Mouse (Mus musculus): ENCODE data around the gene Acsm3. TPM values are rescaled to one million over a fixed set of nuclear protein-coding genes. Genes with fewer than 3 reads are reported as not detected.

Acsm3 gene
- total and polyA plus RNA-seq, 3 experiments: 0.08 to 0.54 TPM; not detected in 1

- TF ChIP-seq CHD1 (IDR thresholded peaks at IDR 0.05; ENCODE audit: low read depth, low read length): no peak
- TF ChIP-seq MYB (IDR thresholded peaks at IDR 0.05; ENCODE audit: low read depth, low read length): no peak
- TF ChIP-seq NELFE (IDR thresholded peaks at IDR 0.05; ENCODE audit: low read depth, low read length): no peak
- no peak for TF ChIP-seq HCFC1 (IDR thresholded peaks at IDR 0.05; ENCODE audit: low read depth, low read length)
- TF ChIP-seq POLR2AphosphoS5 (IDR thresholded peaks at IDR 0.05; ENCODE audit: borderline replicate concordance, low read depth, low read length): no peak
- no peak for TF ChIP-seq CHD2 (IDR thresholded peaks at IDR 0.05; ENCODE audit: low read length)
- TF ChIP-seq ZKSCAN1 (IDR thresholded peaks at IDR 0.05; ENCODE audit: low read depth, low read length): no peak
- no peak for TF ChIP-seq SIN3A (IDR thresholded peaks at IDR 0.05; ENCODE audit: low read length)
- TF ChIP-seq USF2 (IDR thresholded peaks at IDR 0.05; ENCODE audit: borderline replicate concordance in 1 of 2, insufficient read depth in 1 of 2, low read depth in 1 of 2, low read length in 2 of 2): no peak
- TF ChIP-seq GABPA (IDR thresholded peaks at IDR 0.05; ENCODE audit: low read depth, low read length): no peak
- DNase-seq (ENCODE audit: low read depth, low spot score): no peak
- no peak overlapping the region for H3K9ac ChIP-seq (ENCODE audit: control insufficient read depth, low read depth, low read length, poor library complexity, severe bottlenecking)
- no peaks in the 10 kb centered on the region for H3K27me3 ChIP-seq (ENCODE audit: control insufficient read depth in 1 of 2, insufficient read depth in 2 of 2, low read length in 2 of 2)
- no peaks in the 10 kb centered on the region for H3K36me3 ChIP-seq (ENCODE audit: control insufficient read depth in 1 of 2, insufficient read depth in 2 of 2, low read length in 2 of 2)
- no peaks in the 10 kb centered on the region for H3K9me3 ChIP-seq (replicated peaks; ENCODE audit: insufficient read depth, low read length)
- no peaks in the 10 kb centered on the region for H3K4me1 ChIP-seq (ENCODE audit: control insufficient read depth in 1 of 2, insufficient read depth in 2 of 2, low read length in 2 of 2)
- H3K4me3 ChIP-seq (ENCODE audit: control insufficient read depth in 1 of 2, insufficient read depth in 1 of 2, low read depth in 2 of 2, low read length in 2 of 2): no peak overlapping the region
- no peaks in the 10 kb centered on the region for H3K79me2 ChIP-seq (ENCODE audit: control insufficient read depth, insufficient read depth, low read length, poor library complexity)
- no peak overlapping the region for H3K27ac ChIP-seq (ENCODE audit: control insufficient read depth, low read depth, low read length)
Observed at GRCm38 (mm10) chr7:119748761-119749160, 12.0 kb upstream of the Acsm3 start.

GRCm38 (mm10) chr7:119749942-119750341 is 10.8 kb upstream of the Acsm3 start:
- Histone ChIP-seq H3K9me3 (replicated peaks; ENCODE audit: insufficient read depth, low read length) (no peaks in the 10 kb centered on the region), H3K36me3 (ENCODE audit: control insufficient read depth in 1 of 2, insufficient read depth in 2 of 2, low read length in 2 of 2) (no peaks in the 10 kb centered on the region), H3K4me1 (ENCODE audit: control insufficient read depth in 1 of 2, insufficient read depth in 2 of 2, low read length in 2 of 2) (no peaks in the 10 kb centered on the region), H3K27ac (ENCODE audit: control insufficient read depth, low read depth, low read length) (no peak overlapping the region), H3K9ac (ENCODE audit: control insufficient read depth, low read depth, low read length, poor library complexity, severe bottlenecking) (no peak overlapping the region), H3K4me3 (ENCODE audit: control insufficient read depth in 1 of 2, insufficient read depth in 1 of 2, low read depth in 2 of 2, low read length in 2 of 2) (no peak overlapping the region), H3K27me3 (ENCODE audit: control insufficient read depth in 1 of 2, insufficient read depth in 2 of 2, low read length in 2 of 2) (no peaks in the 10 kb centered on the region), H3K79me2 (ENCODE audit: control insufficient read depth, insufficient read depth, low read length, poor library complexity) (no peaks in the 10 kb centered on the region)
- no peak for DNase-seq (ENCODE audit: low read depth, low spot score)
- TF ChIP-seq ELF1 (IDR thresholded peaks at IDR 0.05; ENCODE audit: low read depth, low read length): no peak
- no peak for TF ChIP-seq EP300 (IDR thresholded peaks at IDR 0.05; ENCODE audit: low read depth in 1 of 2, low read length in 2 of 2)
- TF ChIP-seq SIN3A (IDR thresholded peaks at IDR 0.05; ENCODE audit: low read length): no peak
- no peak for TF ChIP-seq ZC3H11A (IDR thresholded peaks at IDR 0.05; ENCODE audit: low read depth, low read length)
- no peak for TF ChIP-seq USF1 (IDR thresholded peaks at IDR 0.05; ENCODE audit: low read depth, low read length)
- TF ChIP-seq CTCF (IDR thresholded peaks at IDR 0.05 in 2 of 3, conservative IDR thresholded peaks at IDR 0.05 in 1 of 3; ENCODE audit: control insufficient read depth in 1 of 3, insufficient read depth in 1 of 3, low read depth in 2 of 3, low read length in 3 of 3, poor library complexity in 1 of 3, severe bottlenecking in 1 of 3): no peak
- no peak for TF ChIP-seq POLR2A (IDR thresholded peaks at IDR 0.05; ENCODE audit: control insufficient read depth in 1 of 2, insufficient read depth in 1 of 2, low read depth in 1 of 2, low read length in 2 of 2, poor library complexity in 1 of 2)
- no peak for TF ChIP-seq NELFE (IDR thresholded peaks at IDR 0.05; ENCODE audit: low read depth, low read length)
- TF ChIP-seq MAZ (IDR thresholded peaks at IDR 0.05; ENCODE audit: low read depth, low read length): no peak
- no peak for TF ChIP-seq KAT2A (conservative IDR thresholded peaks at IDR 0.05; ENCODE audit: low read depth, low read length)
- no peak for TF ChIP-seq ZMIZ1 (IDR thresholded peaks at IDR 0.05; ENCODE audit: low read depth, low read length)
- TF ChIP-seq RCOR1 (IDR thresholded peaks at IDR 0.05; ENCODE audit: low read depth, low read length): no peak
- no peak for TF ChIP-seq JUND (IDR thresholded peaks at IDR 0.05; ENCODE audit: low read depth, low read length)
- no peak for TF ChIP-seq MAX (IDR thresholded peaks at IDR 0.05; ENCODE audit: low read length)
- no peak for TF ChIP-seq MYB (IDR thresholded peaks at IDR 0.05; ENCODE audit: low read depth, low read length)
- TF ChIP-seq MAFK (IDR thresholded peaks at IDR 0.05; ENCODE audit: borderline replicate concordance, low read depth, low read length): no peak
- no peak for TF ChIP-seq NRF1 (IDR thresholded peaks at IDR 0.05; ENCODE audit: insufficient read depth, low read depth, low read length, poor library complexity, severe bottlenecking)
- TF ChIP-seq MXI1 (IDR thresholded peaks at IDR 0.05; ENCODE audit: low read depth, low read length): no peak

Data from MEL (cell line).